Mouse (Mus musculus): ENCODE data around the gene H2-Q7. TPM values are rescaled to one million over a fixed set of nuclear protein-coding genes. Genes with fewer than 3 reads are reported as not detected.
"Not testable (repeated sequence)": the region's sequence is repeated elsewhere in the genome, so short reads cannot be mapped to it uniquely, and the experiment has no call there.

The H2-Q7 gene
- polyA plus RNA-seq, 1 experiment from 2014 or later, result 9.4 TPM

GRCm38 (mm10) chr17:35439925-35440645 lies 1.1 kb downstream of the H2-Q7 start:
- H3K4me3 ChIP-seq, result peak overlapping the region; percentile 51; the same call in 1 of the 2 replicates
- H3K4me2 ChIP-seq (replicated peaks), result peak overlapping the region; percentile 91
- not testable (repeated sequence) for H3K27ac ChIP-seq; H3K9me3 ChIP-seq; H3K4me1 ChIP-seq; ATAC-seq (ENCODE audit: low FRiP score, low read depth); H3K9ac ChIP-seq; H3K36me3 ChIP-seq
- H3K27me3 ChIP-seq, result peaks cover 15% of the 10 kb centered on the region
- 45% methylated on average over 27 of the region's 27 CpGs for WGBS

GRCm38 (mm10) chr17:35442376-35442775 lies 3.4 kb downstream of the H2-Q7 start:
- not testable (repeated sequence) for H3K27ac ChIP-seq; ATAC-seq (ENCODE audit: low FRiP score, low read depth); H3K4me1 ChIP-seq; H3K4me2 ChIP-seq (replicated peaks); H3K36me3 ChIP-seq; H3K9me3 ChIP-seq; H3K9ac ChIP-seq; H3K4me3 ChIP-seq
- WGBS, result 83% methylated on average over 2 of the region's 2 CpGs
- H3K27me3 ChIP-seq, result peaks cover 15% of the 10 kb centered on the region

GRCm38 (mm10) chr17:35444510-35444909 lies 5.6 kb downstream of the H2-Q7 start:
- not testable (repeated sequence) for H3K36me3 ChIP-seq; ATAC-seq (ENCODE audit: low FRiP score, low read depth); H3K27ac ChIP-seq; H3K4me1 ChIP-seq; H3K27me3 ChIP-seq; H3K9me3 ChIP-seq; H3K4me2 ChIP-seq (replicated peaks); H3K4me3 ChIP-seq; H3K9ac ChIP-seq
- WGBS, result 95% methylated on average over 2 of the region's 2 CpGs

- H3K4me3 ChIP-seq; H3K27ac ChIP-seq; H3K9ac ChIP-seq; ATAC-seq (ENCODE audit: low FRiP score, low read depth); H3K4me1 ChIP-seq; H3K36me3 ChIP-seq; H3K9me3 ChIP-seq; H3K27me3 ChIP-seq; H3K4me2 ChIP-seq (replicated peaks): not testable (repeated sequence)
- no CpG with 5 or more reads among the region's 1 CpGs for WGBS
Observed at GRCm38 (mm10) chr17:35458247-35458646, 19.3 kb downstream of the H2-Q7 start.

- WGBS, result 66% methylated on average over 3 of the region's 9 CpGs
- H3K4me2 ChIP-seq (replicated peaks); H3K4me3 ChIP-seq; H3K9me3 ChIP-seq; H3K27me3 ChIP-seq; H3K27ac ChIP-seq; ATAC-seq (ENCODE audit: low FRiP score, low read depth); H3K9ac ChIP-seq; H3K36me3 ChIP-seq; H3K4me1 ChIP-seq: not testable (repeated sequence)
Observed at GRCm38 (mm10) chr17:35460513-35461341, 21.8 kb downstream of the H2-Q7 start.

GRCm38 (mm10) chr17:35465651-35466050 lies 26.7 kb downstream of the H2-Q7 start:
- peaks cover 13% of the 10 kb centered on the region for H3K4me1 ChIP-seq
- not testable (repeated sequence) for H3K9me3 ChIP-seq; H3K36me3 ChIP-seq; H3K4me2 ChIP-seq (replicated peaks); H3K4me3 ChIP-seq; H3K27ac ChIP-seq; H3K9ac ChIP-seq; ATAC-seq (ENCODE audit: low FRiP score, low read depth)
- peaks cover 24% of the 10 kb centered on the region for H3K27me3 ChIP-seq
- 9% methylated on average over 8 of the region's 8 CpGs for WGBS

GRCm38 (mm10) chr17:35468936-35469335 lies 30.0 kb downstream of the H2-Q7 start:
- H3K9me3 ChIP-seq; ATAC-seq (ENCODE audit: low FRiP score, low read depth); H3K9ac ChIP-seq; H3K4me3 ChIP-seq; H3K4me2 ChIP-seq (replicated peaks); H3K36me3 ChIP-seq; H3K27ac ChIP-seq: not testable (repeated sequence)
- Histone ChIP-seq H3K4me1 (peaks cover 14% of the 10 kb centered on the region), H3K27me3 (peaks cover 44% of the 10 kb centered on the region)
- 67% methylated on average over 3 of the region's 3 CpGs for WGBS

GRCm38 (mm10) chr17:35469842-35470751 lies 31.1 kb downstream of the H2-Q7 start, which contains the start of gene H2-Q10:
Gene H2-Q10 (plus strand): TSS chr17:35470089.
- H3K36me3 ChIP-seq, result no peaks in the 10 kb centered on the region
- no peaks in the 10 kb centered on the region for H3K9me3 ChIP-seq
- peak within 1 kb of the TSS; percentile 88 for H3K4me2 ChIP-seq (replicated peaks)
- ATAC-seq (ENCODE audit: low FRiP score, low read depth), result no peak
- H3K4me1 ChIP-seq, result peaks cover 14% of the 10 kb centered on the region
- H3K27ac ChIP-seq, result no peak within 1 kb of the TSS
- 1% methylated on average over 64 of the region's 80 CpGs for WGBS
- H3K27me3 ChIP-seq, result peaks cover 44% of the 10 kb centered on the region
- peak within 1 kb of the TSS; percentile 50 for H3K4me3 ChIP-seq
- H3K9ac ChIP-seq, result peak within 1 kb of the TSS; percentile 57

- Histone ChIP-seq H3K4me1 (no peaks in the 10 kb centered on the region), H3K9me3 (no peaks in the 10 kb centered on the region), H3K36me3 (no peaks in the 10 kb centered on the region), H3K4me2 (replicated peaks) (no peak overlapping the region), H3K27me3 (peaks cover 3% of the 10 kb centered on the region; the same call in 1 of the 2 replicates), H3K27ac (no peak overlapping the region), H3K9ac (no peak overlapping the region), H3K4me3 (no peak overlapping the region)
- no peak for ATAC-seq (ENCODE audit: low FRiP score, low read depth)
- 2% methylated on average over 9 of the region's 9 CpGs for WGBS
Observed at GRCm38 (mm10) chr17:35484066-35484465, 45.1 kb downstream of the H2-Q7 start.

GRCm38 (mm10) chr17:35485702-35486101 lies 46.7 kb downstream of the H2-Q7 start:
- Histone ChIP-seq H3K27me3 (peaks cover 3% of the 10 kb centered on the region; the same call in 1 of the 2 replicates), H3K4me1 (no peaks in the 10 kb centered on the region), H3K36me3 (no peaks in the 10 kb centered on the region), H3K4me2 (replicated peaks) (no peak overlapping the region), H3K27ac (no peak overlapping the region), H3K4me3 (no peak overlapping the region), H3K9ac (no peak overlapping the region), H3K9me3 (no peaks in the 10 kb centered on the region)
- ATAC-seq (ENCODE audit: low FRiP score, low read depth), result no peak
- WGBS, result 49% methylated on average over 4 of the region's 4 CpGs

- Histone ChIP-seq H3K27me3 (peaks cover 3% of the 10 kb centered on the region; the same call in 1 of the 2 replicates), H3K9me3 (no peaks in the 10 kb centered on the region), H3K9ac (no peak overlapping the region), H3K36me3 (no peaks in the 10 kb centered on the region), H3K4me1 (no peaks in the 10 kb centered on the region), H3K27ac (no peak overlapping the region), H3K4me2 (replicated peaks) (no peak overlapping the region), H3K4me3 (no peak overlapping the region)
- WGBS, result 45% methylated on average over 10 of the region's 10 CpGs
- ATAC-seq (ENCODE audit: low FRiP score, low read depth), result no peak
Observed at GRCm38 (mm10) chr17:35486726-35487125, 47.8 kb downstream of the H2-Q7 start.

All from limb, embryonic 13.5 days (tissue).